Mouse (Mus musculus): Measurements from ENCODE around the gene Hacd3.
A peak's percentile ranks its signal among the peaks of the same experiment; 100 is the strongest.
"Not testable (repeated sequence)": the region's sequence is repeated elsewhere in the genome, so short reads cannot be mapped to it uniquely, and the experiment has no call there.

Gene Hacd3

DNA sequence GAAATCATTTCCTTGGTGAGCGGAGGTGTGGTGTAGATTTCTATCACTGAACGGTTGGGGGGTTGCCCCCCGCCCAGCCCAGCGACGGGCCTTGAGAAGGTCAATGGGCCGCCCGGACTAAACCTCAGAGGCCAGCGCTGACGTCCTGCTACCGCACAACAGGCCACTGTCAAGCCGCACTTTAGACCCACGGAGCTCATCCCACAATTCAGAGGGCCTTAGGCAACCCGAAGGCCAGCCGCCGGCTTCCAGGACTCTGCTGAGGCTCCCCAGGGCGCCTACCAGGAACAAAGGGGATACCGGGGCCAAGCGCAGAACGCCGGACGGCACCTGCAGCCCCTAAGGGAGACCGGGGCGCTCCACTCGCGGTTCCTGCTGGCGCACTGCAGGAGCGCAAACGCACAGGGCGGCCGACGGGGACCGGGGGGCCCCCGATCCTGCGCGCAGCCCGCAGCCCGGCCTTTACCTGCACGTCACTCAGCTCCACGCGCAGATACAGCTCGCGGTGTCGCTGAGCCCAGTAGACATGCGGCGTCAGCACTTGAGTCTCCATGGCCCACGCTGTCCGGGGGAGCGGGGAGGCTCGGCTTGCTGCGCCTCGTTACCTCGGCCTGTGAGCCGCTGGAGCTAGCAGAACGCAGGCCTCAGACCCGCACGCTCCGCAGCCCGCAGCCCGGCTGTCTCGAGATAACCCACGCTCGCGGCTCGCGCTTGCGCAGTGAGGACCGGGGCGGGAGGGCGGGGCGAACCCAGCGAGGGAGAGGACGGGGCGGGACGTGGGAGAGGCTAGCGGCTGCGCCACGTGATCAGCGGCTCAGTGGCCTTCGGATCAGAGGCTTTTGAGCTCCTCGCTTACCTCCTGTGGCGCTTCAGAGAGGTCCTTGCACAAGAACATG is at the start of gene Hacd3:
TSS of gene Hacd3 (minus strand) at position 703 of the 896 bp plus-strand sequence.
- DNase-seq (ENCODE audit: low read depth, low spot score): peak; percentile 81

DNA sequence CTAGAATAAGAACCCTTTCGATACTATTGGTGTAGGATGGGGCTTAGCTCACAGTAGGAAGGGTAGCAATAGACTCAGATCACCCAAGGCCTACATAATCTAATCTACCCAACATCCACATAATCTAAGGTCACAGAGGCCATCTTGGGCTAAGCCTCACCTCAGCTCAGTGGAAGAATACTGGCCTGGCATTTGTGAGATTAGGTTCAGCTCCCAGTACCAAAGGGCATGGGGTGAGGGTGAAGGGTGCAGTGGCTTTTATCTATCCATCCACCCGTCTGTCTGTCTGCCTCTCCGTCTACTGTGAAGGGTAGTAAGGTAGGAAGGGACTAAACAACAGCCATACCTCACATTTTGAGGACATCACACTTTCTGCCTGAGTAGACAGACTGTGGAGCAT is 49.1 kb upstream of the Hacd3 start:
- no peak for DNase-seq (ENCODE audit: low read depth, low spot score)

DNA sequence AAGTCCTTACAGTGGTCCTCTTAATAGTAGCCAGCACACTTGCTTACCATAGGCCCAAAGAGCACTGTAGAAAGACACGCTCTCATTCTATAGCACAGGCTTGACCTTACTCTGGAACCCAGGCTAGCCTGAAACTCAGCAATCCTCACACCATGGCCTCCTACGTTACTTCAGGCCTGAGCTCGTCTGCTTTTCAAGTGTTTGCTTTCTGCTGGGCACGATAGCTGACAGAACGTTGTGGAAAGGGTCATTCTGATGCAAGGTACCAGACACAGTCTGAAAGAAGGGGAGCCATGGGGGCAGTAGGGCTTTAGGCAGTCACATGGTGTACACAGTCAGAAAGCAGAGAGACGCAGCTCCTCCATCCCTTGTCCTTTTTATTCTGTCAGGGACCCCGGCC is 42.8 kb upstream of the Hacd3 start:
- no peak for DNase-seq (ENCODE audit: low read depth, low spot score)

DNA sequence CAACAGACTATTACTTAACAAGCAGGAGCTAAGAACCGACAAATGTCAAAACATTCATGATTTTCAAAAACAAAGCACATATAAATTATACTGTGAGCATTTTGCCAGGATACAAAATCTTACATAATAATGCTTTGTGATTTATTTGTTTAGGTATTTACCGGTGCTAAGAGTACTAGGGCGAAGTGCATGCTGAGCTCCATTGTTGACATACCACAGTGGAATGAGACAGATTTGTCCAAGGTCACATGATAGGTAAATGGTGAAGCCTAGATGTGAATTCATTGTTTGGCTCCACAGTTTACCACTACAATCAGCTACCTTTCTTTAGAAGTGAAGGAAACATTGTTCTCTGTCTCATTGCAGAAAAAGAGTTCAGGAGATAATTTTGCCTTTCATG is 29.5 kb upstream of the Hacd3 start:
- no peak for DNase-seq (ENCODE audit: low read depth, low spot score)

DNA sequence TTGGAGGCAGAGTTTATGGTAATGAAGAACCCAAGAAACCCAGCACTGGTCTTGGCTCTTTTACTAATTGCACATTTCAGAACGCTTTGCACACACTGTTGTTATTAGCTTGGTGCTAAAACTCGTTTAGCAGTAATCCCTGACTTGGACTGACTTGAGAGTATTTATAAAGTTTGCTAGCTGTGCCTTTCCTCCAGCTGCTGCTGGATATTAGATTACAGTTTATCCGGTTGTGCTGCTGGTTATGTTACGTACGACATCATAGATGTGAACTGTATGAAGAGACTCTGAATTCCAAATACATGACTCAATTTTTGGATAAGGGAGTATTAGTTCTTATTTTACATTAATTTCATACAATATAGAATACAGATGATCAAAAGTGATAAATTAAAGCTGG is 27.9 kb upstream of the Hacd3 start:
- DNase-seq (ENCODE audit: low read depth, low spot score): no peak

DNA sequence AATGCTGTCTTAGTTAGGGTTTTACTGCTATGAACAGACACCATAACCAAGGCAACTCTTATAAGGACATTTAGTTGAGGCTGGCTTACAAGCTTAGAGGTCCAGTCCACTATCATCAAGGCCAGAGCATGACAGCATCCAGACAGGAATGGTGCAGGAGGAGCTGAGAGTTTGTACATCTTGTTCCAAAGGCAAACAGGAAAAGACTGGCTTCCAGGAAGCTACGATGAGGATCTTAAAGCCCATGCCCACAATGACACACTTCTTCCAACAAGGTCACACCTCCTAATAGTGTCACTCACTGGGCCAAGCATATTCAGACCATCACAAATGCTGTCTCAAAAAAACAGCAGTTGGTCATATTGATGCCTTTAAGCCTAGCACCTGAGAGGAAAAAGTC is 25.5 kb upstream of the Hacd3 start:
- no peak for DNase-seq (ENCODE audit: low read depth, low spot score)

DNA sequence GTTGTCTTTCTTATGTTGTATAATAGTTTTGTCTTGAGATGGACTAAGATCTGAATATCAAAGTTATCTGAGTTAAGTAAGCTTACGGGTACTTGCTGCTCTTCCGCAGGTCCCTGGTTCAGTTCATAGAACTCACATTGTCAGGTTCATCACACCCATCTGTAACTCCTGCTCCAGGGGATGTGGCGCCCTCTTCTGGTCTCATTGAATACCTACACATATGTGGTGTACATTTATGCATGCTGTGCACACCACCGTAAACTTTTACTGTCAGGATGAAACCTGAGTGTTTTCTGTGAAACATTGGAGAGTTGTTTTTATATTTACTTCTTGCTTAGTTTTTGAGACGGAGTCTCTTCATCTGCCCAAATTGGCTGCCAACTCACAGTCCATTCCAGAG is 19.9 kb upstream of the Hacd3 start:
- DNase-seq (ENCODE audit: low read depth, low spot score): no peak

DNA sequence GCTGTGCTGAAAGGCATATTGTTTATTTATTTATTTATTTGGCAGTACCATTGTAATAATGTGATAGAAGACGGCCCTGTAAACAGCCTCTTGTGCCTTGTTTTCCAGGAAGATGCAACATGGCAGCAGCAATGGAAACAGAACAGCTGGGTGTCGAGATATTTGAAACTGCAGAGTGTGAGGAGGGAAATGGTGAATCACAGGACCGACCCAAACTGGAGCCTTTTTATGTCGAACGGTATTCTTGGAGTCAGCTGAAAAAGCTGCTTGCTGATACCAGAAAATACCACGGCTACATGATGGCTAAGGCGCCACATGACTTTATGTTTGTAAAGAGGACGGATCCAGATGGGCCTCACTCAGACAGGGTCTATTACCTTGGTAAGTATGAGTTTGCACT is 15.4 kb upstream of the Hacd3 start:
- DNase-seq (ENCODE audit: low read depth, low spot score): no peak

DNA sequence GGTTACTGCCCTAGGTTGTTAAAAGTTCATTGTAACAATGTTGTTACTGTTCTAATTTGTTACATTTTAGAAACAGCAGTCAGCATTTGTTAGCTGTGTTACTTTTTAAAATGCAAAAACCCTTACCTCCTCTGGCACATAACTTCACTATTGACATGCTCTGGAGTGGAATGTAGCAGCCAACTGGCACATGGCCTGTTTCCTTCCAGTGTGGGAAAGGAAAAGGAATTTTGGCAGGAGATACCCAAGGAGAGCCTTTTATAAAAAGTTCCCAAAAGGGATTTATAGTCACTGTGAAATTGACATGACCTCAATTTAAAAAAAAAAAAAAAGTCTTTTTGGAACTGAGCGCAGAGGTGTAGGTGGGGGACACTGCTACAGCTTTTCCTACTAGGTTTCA is 15.0 kb upstream of the Hacd3 start:
- no peak for DNase-seq (ENCODE audit: low read depth, low spot score)

DNA sequence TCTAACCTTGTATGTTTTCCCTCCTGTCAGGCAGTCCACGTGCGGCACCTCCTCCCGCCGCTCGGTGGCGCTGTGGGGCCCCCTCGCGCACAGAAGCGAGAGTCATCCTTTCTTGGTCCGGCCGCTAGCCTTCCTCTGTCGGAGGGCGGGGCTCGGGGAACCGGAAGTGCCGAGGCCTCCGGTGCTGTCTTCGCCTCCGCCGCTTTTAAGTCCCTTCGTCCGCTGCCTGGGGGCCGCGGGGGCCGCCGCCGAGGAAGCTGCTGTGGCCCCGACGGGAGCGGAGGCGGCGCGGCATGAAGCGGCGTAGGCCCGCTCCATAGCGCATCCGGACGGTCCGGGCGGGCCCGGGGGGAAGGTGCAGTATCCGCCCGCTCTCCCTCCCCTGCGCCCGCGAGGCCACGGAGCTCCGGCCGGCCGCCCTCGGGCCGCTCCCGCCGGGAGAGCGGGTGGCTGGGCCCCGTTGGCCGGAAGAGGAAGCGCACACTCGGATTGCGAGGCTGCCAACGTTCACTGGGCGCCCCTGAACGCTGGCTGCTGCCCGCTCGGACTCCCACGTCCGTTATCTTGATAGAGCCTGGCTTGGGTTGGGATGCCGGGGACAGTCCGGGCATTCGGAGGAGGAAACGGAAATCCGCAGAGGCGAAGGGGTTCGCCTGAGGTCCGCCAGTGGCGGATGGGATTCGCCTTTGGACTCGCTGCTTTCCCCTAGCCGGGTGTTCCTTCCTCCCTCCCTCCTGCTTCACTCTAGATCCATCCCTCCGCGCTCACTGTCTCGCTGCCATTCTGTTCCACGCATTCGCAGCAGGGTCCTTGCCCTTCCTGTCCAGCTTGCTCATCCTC is 11.0 kb upstream of the Hacd3 start, which contains the start of gene Dpp8:
TSS of gene Dpp8 (plus strand) at position 146 of the 840 bp plus-strand sequence.
- DNase-seq (ENCODE audit: low read depth, low spot score): peak; percentile 80

DNA sequence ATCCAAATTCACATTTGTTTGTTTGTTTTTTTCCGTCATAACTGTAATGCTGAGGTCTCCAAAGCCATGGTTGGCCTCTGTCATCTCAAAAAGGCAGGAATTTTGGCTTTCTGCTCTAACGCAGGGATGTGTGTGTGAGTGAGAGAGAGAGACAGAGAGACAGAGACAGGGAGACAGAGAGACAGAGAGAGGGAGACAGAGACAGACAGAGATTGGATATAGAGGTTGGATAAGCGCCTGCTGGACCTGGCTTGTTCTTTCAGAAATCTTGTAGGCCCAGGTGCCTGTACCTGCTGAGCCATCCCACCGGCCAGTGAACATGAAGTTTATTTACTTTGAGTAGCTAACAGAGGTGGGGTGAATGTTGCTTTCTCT is 10.4 kb upstream of the Hacd3 start:
- DNase-seq (ENCODE audit: low read depth, low spot score): no peak

DNA sequence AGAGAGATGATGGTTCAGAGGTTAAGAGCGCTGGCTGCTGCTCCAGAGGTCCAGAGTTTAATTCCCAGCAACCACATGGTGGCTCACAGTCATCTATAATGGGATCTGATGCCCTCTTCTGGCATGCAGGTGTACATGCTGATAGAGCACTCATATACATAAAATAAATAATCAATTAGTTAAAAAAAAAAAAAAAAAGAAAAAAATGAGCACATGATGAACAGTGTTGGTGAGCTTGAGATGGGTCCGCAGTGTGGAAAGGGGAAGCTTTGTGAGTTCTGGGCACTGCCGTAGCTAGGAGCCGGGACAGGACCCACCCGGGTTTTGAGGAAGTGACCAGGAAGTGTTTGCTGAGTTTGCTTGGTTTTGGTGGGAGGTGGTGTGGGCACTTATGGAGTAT is 9.9 kb upstream of the Hacd3 start:
- DNase-seq (ENCODE audit: low read depth, low spot score): not testable (repeated sequence)

DNA sequence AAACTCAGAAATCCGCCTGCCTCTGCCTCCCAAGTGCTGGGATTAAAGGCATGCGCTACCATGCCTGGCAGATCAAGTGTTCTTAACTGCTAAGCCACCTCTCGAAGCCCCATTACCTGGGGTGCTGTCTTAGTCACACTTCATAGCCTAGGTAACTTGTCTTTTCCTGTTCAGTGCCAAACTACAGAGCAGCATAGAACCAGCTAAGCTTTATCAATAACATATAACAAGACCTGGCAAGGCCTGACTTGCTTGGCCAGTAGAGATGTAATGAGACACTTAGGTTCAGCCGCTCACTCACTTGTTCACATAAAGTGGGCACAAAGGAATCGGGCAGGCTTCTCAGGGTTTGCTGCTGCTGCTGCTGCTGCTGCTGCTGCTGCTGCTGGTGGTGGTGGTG is 6.8 kb upstream of the Hacd3 start:
- no peak for DNase-seq (ENCODE audit: low read depth, low spot score)

DNA sequence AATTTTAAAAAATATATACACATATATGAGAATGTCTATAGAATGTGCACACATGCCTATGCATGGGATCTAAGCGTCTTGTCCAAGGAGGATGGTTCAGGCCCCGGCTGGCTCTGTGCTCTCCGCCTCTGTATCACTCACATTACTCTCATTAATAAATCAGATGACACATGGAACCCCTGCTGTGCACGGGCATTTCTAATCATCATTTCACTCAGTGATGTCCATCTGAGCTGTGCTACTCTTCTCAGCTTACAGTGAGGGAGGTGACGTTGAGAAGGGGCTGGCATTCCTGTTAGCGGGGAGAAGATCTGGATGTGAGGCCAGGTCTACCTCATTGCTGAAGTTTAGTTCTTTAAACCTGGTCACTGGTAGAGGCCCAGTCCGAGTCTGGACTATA is 5.7 kb upstream of the Hacd3 start:
- no peak for DNase-seq (ENCODE audit: low read depth, low spot score)

DNA sequence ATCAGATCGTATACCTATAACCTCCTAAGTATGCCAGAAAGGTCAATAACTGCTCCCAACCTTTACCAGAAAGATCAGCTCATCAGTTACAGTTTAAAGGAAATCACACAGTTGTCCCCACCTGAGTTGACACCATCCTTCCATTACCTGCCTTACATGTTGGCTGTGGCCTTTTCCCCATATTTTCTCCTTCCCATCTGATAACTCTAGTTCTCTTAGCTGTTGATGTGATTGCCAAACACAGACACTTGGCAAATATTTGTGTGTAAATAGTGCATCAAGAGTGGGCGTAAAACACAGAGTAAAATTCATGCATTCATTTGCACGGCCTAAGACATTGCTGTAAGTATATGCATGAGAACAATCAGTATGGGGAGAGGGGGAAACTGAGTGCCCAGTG is 2.0 kb upstream of the Hacd3 start:
- DNase-seq (ENCODE audit: low read depth, low spot score): no peak

DNA sequence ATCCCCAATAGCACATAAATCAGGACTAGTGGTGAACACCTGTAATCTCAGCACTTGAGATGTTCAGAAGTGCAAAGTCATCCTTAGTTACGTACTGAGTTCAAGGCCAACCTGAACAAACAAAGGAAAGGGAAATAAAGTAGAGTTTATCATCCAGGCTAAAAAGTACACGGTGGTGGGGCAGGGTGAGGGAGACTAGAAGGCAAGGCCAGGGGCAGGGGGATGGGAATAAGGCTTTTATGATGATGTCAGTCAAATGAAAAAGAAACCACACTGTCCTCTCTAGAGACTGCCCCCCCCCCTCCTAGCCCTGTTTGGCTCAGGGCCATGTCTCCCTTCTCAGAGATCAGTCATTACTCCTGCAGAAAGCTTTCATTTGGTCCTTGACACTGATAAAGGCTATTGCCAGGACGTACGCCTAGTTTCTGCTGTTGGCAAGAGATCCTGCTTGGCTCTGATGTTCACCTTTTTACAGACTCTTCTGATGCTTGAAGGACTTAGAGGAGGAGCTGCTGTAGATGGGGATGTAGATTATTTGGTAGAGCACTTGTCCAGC is 1.2 kb upstream of the Hacd3 start:
- no peak for DNase-seq (ENCODE audit: low read depth, low spot score)

DNA sequence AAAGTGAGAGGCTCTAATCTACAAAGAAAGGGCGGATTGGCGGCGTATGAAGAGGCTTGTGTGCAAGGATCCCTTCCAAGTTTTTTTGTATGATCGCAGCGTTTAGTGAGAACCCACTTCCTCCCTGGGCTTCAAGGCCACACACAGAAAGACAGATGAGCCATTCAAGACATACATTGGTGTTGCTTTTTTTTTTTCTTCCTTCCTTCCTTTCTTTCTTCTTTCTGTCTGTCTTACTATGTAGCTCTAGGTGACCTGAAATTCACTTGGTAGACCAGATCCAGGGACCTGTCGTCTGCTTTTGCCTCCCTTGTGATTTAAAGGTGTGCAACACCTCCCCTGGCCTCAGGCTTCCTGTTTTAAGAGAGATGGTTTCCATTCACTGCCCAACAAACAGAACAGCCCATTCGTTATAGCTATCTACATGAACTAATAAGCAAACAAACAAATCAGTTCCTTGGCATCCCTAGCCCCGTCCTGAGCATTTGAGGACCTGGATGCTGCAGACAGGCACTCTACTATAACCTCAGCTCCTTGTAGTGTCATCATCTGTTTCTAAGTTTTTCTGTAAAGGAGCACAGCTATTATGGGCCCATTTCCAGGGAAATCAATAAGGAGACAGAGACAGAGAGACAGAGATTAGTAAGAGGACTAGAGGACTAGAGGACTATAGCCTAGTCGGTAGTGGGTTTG is 540 bp upstream of the Hacd3 start:
- no peak for DNase-seq (ENCODE audit: low read depth, low spot score)

DNA sequence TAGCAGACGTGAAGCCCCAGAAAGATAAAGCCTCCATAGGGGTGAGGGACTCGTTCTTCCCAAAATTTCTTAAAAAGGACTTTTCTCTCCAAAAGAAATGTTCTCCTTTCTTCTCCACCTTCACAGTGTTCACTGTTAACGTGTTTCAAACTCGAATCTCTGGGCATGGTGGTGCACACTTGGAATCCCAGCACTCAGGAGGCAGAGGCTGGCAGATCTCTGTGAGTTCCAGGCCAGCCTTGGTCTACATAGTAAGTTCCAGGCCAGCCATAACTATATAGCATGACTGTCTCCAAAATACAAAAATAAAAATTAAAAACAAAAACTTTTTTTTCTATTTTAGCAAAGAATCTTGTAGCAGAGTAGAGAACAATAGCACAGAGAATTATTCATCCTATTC is 1.4 kb downstream of the Hacd3 start:
- no peak for DNase-seq (ENCODE audit: low read depth, low spot score)

DNA sequence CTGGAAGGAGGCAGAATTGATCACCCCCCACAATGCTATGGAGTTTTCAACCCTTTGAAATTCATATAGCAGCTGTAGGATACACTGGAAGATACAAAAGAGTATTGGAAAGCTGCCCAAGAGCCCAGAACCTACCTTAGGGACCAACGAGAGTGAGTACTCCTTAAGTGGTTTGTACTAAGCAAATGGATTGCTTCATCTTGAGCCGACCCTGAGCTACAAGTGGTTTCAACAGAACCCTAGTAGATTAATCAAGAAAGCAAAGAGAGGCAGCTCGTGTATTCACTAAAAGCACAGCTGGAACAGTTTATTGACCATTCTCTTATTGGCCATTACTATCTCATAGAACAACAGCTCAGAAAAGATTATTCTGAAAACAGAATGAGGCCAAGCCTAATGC is 2.3 kb downstream of the Hacd3 start:
- no peak for DNase-seq (ENCODE audit: low read depth, low spot score)

DNA sequence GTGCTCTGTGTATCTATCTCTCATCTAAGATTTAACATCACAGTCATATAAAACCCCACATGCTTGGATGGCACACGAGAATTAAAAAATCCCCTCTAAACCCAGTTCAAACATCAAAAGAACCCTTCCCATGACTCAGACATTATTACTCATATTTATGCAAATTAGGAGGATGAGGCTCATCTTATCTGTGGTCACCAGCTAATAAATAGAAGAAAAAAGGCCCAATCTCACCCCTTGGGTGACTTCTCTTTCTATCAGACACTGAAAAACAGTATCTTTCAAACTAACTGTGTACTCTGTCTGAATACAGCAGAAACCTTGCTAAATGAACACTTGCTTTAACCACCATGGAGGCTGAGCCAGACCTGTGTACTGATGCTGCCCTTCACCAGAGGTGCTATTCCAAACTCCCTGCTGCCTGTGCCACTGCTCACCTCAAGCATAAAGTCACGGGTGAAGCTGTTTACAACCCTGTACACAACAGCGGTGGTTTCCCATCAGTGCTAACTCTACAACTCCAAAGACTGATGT is 2.8 kb downstream of the Hacd3 start:
- no peak for DNase-seq (ENCODE audit: low read depth, low spot score)

DNA sequence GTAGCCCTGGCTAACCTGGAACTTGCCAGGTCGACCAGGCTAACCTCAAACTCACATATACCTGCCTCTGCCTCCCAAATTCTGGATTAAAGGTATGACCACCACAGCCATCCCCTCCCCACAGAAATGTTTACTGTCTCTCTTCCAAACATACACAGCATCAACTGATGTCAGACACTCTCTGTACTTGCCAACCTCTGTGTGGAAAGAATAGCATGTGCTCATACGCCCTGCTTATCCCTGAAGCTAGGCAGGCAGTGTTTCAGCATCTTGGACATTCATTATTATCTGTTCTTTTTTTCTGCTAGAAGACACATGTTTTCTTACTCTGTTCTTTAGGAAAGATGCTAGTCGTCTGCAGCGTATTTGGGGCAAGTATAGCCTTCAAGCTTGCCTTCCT is 3.6 kb downstream of the Hacd3 start:
- no peak for DNase-seq (ENCODE audit: low read depth, low spot score)
